Mouse (Mus musculus) cerebellum, postnatal 10 days (tissue): ENCODE results near the gene Gm3625.

Experiments used
- DNase-seq, 2 experiments: peaks; one replicate each; pipeline ENCODE4 v3.0.0; 2021; ENCODE audit warnings: mixed read lengths in 2 of 2

Gene Gm3625

GRCm38 (mm10) chr12:4592541-4593165 is at the start of gene Gm3625, which contains the start of gene Itsn2:
TSS of gene Gm3625 (minus strand) at chr12:4592927.
TSS of gene Itsn2 (plus strand) at chr12:4592638.
- peak; percentile 83 for DNase-seq

- DNase-seq = no peak
These were observed 48.0 kb upstream of the Gm3625 start for GRCm38 (mm10) chr12:4640737-4641136.

GRCm38 (mm10) chr12:4638438-4638837 is 45.7 kb upstream of the Gm3625 start:
- DNase-seq = peak; percentile 5

- no peak for DNase-seq
These were observed 40.2 kb upstream of the Gm3625 start for GRCm38 (mm10) chr12:4632957-4633356.

GRCm38 (mm10) chr12:4624201-4624600 is 31.5 kb upstream of the Gm3625 start:
- DNase-seq = peak; percentile 34 to 45

GRCm38 (mm10) chr12:4614722-4615121 is 22.0 kb upstream of the Gm3625 start:
- no peak for DNase-seq

- no peak for DNase-seq
These were observed 13.9 kb upstream of the Gm3625 start for GRCm38 (mm10) chr12:4606625-4607024.

GRCm38 (mm10) chr12:4599713-4600112 is 7.0 kb upstream of the Gm3625 start:
- no peak for DNase-seq

- no peak for DNase-seq
These were observed 6.1 kb upstream of the Gm3625 start for GRCm38 (mm10) chr12:4598666-4599428.

- DNase-seq = no peak
These were observed 2.3 kb upstream of the Gm3625 start for GRCm38 (mm10) chr12:4595055-4595454.

- DNase-seq = no peak
These were observed 1.2 kb upstream of the Gm3625 start for GRCm38 (mm10) chr12:4593930-4594391.

- peak; percentile 53 to 59 for DNase-seq
These were observed 621 bp upstream of the Gm3625 start for GRCm38 (mm10) chr12:4593166-4593929.

GRCm38 (mm10) chr12:4592025-4592424 is 702 bp downstream of the Gm3625 start:
- DNase-seq = no peak

GRCm38 (mm10) chr12:4588603-4589002 is 4.1 kb downstream of the Gm3625 start:
- peak; percentile 79 to 85 for DNase-seq

- no peak for DNase-seq
These were observed 4.9 kb downstream of the Gm3625 start for GRCm38 (mm10) chr12:4587846-4588245.

GRCm38 (mm10) chr12:4582326-4582725 is 10.4 kb downstream of the Gm3625 start:
- DNase-seq = no peak

GRCm38 (mm10) chr12:4574065-4574464 is 18.7 kb downstream of the Gm3625 start:
- no peak for DNase-seq

GRCm38 (mm10) chr12:4571864-4572263 is 20.9 kb downstream of the Gm3625 start:
- peak; percentile 57 to 61 for DNase-seq

- no peak for DNase-seq
These were observed 34.0 kb downstream of the Gm3625 start for GRCm38 (mm10) chr12:4558475-4559279.

GRCm38 (mm10) chr12:4558013-4558412 is 34.7 kb downstream of the Gm3625 start:
- no peak for DNase-seq

- DNase-seq = no peak
These were observed 35.3 kb downstream of the Gm3625 start for GRCm38 (mm10) chr12:4557436-4557835.

- DNase-seq = no peak
These were observed 35.8 kb downstream of the Gm3625 start for GRCm38 (mm10) chr12:4556891-4557290.

GRCm38 (mm10) chr12:4555451-4555850 is 37.3 kb downstream of the Gm3625 start:
- no peak for DNase-seq
